Mouse (Mus musculus) brain, embryonic 14.5 days (tissue): ENCODE data around the gene Alyref.

ENCODE experiments used
- CTCF ChIP-seq: fragments of 200-500 bp; IDR thresholded peaks from 2 replicates; pipeline ENCODE4 v1.5.1; 2012; ENCODE audit warnings: inconsistent platforms, mild to moderate bottlenecking, moderate library complexity, borderline replicate concordance; ENCODE audit not compliant: insufficient read depth, insufficient read length; ENCODE audit errors: extremely low read depth
- POLR2A ChIP-seq: fragments of 200-500 bp; IDR thresholded peaks from 2 replicates; pipeline ENCODE4 v1.6.1; 2012; ENCODE audit warnings: mild to moderate bottlenecking, inconsistent platforms, borderline replicate concordance; ENCODE audit not compliant: poor library complexity, insufficient read depth, insufficient read length, severe bottlenecking; ENCODE audit errors: extremely low read depth

DNA sequence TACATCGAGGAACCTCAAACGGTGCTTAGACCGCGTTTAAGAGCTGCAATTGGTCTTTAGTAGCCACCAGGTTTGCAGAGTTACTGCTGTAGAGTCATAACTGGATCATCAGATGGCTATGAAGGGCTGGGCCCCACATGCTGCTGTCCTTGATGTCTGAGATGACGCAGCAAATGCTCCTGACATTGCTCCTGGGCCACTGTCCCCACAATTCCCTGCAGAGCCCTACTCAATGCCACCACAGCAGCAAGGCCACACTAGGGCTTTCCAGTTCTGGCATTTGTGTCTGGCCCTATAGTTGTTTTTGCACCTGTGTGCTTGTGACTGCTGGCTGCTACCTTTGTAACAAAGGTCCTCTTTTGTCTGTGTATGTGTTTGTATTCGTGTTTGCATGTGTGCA, 24.6 kb upstream of the Alyref start:
- TF ChIP-seq POLR2A (no peak), CTCF (no peak)
